Mouse (Mus musculus) layer of hippocampus, adult 2 months (tissue): ENCODE data around the gene Pde4d. TPM values are rescaled to one million over a fixed set of nuclear protein-coding genes. Genes with fewer than 3 reads are reported as not detected.

Experiments used
- DNase-seq, 2 experiments: peaks; one replicate each; pipeline ENCODE4 v3.0.0; 2022; ENCODE audit warnings: low spot score in 2 of 2
- H3K27ac ChIP-seq: fragments of 200-600 bp; 2 replicates; pipeline ENCODE4 v1.8.1; 2022
- H3K4me3 ChIP-seq: fragments of 200-600 bp; 2 replicates; pipeline ENCODE4 v1.8.1; 2022; ENCODE audit warnings: mild to moderate bottlenecking
- CTCF ChIP-seq: fragments of 200-600 bp; conservative IDR thresholded peaks from 2 replicates; pipeline ENCODE4 v1.8.1; 2022; ENCODE audit warnings: antibody characterized with exemption, mild to moderate bottlenecking, moderate library complexity
- total RNA-seq, 2 experiments: library from RNA; stranded (reverse); gene quantifications; 2 replicates each; pipeline ENCODE4 v1.2.3; 2021

Pde4d gene
- total RNA-seq, 2 experiments from 2014 or later, result 72.2 to 73.8 TPM

GRCm38 (mm10) chr13:109181363-109181762, 731.6 kb downstream of the Pde4d start:
- Histone ChIP-seq H3K4me3 (no peak overlapping the region), H3K27ac (no peak overlapping the region)
- TF ChIP-seq CTCF, result no peak
- DNase-seq, result no peak

GRCm38 (mm10) chr13:109190652-109191051, 740.9 kb downstream of the Pde4d start:
- no peak overlapping the region for H3K4me3 ChIP-seq
- no peak overlapping the region for H3K27ac ChIP-seq
- no peak for DNase-seq
- no peak for TF ChIP-seq CTCF

DNA sequence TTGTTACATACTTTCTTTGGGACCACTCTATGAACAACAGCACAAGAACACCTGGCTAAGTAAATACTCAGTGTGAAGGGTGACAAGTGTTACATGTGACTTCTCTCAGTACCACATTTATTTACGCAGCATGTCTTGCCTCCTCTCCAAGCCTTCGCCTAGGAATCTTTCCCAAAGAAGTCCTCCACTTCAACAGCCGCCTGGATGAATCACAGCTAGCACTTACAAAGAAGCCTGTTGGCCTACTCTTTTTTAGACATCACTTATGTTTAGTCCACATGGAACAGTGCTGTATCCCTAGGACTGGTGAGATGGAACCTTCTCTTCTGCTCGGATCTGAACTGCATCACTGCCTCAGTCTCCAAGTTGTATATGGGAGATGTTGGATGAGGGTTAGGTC, 741.4 kb downstream of the Pde4d start:
- no peak for TF ChIP-seq CTCF

GRCm38 (mm10) chr13:109205541-109205940, 755.8 kb downstream of the Pde4d start:
- Histone ChIP-seq H3K4me3 (no peak overlapping the region), H3K27ac (no peak overlapping the region)
- DNase-seq, result no peak
- no peak for TF ChIP-seq CTCF

More for the DNA sequence above, 741.4 kb downstream of the Pde4d start:
- Histone ChIP-seq H3K4me3 (no peak overlapping the region), H3K27ac (no peak overlapping the region)
- no peak for DNase-seq

- DNase-seq, result no peak
- no peak for TF ChIP-seq CTCF
- no peak overlapping the region for H3K27ac ChIP-seq
- H3K4me3 ChIP-seq, result no peak overlapping the region
Observed at GRCm38 (mm10) chr13:109208607-109209006, 758.9 kb downstream of the Pde4d start.

GRCm38 (mm10) chr13:109209413-109209812, 759.7 kb downstream of the Pde4d start:
- no peak for DNase-seq
- Histone ChIP-seq H3K4me3 (no peak overlapping the region), H3K27ac (no peak overlapping the region)
- no peak for TF ChIP-seq CTCF

DNA sequence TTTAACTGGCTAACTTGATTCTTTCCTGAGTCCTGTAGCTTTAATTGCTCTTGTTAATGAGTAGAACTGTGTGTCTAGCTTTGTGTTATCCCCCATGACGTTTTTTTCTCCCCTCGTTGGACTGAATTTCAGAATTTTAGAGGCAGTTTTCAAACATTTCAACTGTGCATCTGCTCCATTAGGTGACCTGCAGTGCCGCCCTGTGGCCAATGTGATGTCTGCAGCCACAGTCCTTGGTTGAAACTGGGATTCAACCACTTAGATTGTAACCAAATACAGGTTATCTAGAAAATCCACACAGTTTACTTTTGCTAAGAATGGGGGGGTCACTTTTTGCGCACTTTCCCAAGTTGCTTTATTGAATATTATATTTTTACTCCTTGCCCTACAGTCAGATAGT, 760.7 kb downstream of the Pde4d start:
- H3K4me3 ChIP-seq, result no peak overlapping the region
- DNase-seq, result peak; percentile 63 to 90
- no peak overlapping the region for H3K27ac ChIP-seq
- TF ChIP-seq CTCF, result peak; percentile 97

DNA sequence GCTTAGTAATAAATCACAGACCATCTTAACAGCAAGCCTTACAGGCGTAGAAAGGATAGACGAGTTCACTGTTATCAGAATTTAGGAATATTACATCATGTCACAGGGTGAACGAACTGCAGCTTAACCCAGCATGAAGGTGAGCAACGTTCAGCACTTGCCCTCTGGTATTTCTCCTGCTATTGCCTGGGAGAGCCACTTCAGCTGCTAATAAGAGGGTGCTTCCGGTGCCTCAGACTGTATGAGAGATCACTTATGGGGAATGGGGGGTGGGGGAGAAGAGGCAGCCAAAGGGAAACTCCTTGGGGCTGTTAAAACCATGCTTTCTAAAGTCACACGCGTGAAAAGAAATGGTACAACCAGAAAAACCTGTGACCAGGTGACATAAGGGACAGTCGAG, 761.7 kb downstream of the Pde4d start:
- Histone ChIP-seq H3K27ac (no peak overlapping the region), H3K4me3 (no peak overlapping the region; the same call in 1 of the 2 replicates)
- DNase-seq, result no peak
- no peak for TF ChIP-seq CTCF

DNA sequence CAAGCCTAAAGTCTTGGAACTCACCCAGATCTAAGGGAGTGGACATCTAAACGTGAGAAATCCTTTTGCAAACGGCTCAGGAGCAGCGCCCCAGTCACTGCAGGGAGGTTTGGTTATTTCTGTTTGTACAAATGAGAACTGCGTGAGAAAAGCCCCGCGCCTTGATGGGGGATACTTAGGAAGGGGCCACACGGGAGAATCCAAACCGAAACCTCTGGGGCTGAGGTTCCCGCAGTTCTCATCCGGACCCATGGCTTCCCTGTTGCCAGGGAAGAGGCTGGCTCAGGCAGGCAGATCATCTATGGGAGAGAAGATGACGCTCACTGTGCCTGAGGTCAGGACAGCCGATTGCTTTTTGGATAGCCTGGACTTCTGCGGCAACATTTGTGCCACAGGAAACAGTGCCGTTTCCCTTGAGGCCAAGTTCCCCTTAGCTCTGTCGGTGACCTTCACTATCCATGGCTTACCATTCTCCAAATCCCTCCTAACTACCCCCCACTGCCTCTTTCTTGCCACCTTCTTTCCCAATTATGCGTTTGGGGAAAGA, 762.3 kb downstream of the Pde4d start:
- Histone ChIP-seq H3K27ac (no peak overlapping the region), H3K4me3 (peak overlapping the region; percentile 48; the same call in 1 of the 2 replicates)
- TF ChIP-seq CTCF, result no peak
- no peak for DNase-seq

DNA sequence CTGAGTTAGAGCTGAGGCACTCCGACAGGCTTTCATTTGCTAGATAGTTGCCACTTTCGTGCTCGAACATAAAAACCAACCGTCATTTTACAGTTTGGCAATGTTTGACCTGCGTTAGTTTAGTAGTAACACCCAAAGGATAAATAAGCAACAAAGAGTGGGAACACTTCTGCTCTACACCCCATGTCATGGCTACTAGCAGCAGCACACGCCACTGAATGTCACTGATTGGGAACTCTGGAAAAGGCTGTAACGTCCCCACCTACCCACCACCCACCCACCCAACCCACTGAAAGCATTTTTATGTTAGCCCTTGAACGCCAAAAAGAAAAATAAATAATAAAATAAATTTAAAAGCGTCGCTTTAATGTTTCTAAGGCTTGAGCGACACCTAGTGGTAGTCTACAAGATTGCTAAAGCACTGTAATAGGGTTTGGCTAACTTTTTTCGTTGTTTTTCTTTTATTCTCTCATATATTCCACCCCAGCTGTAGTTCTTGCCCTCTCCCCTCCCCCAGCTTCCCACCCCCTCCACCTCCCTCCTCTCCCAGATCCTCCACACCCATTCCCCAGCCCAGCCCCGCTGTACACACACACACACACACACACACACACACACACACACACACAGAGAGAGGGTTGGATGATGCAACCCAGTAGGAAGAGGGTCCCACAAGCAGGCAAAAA, 763.2 kb downstream of the Pde4d start:
- TF ChIP-seq CTCF, result peak; percentile 78
- H3K4me3 ChIP-seq, result peak overlapping the region; percentile 48

GRCm38 (mm10) chr13:109219019-109219725, 769.4 kb downstream of the Pde4d start:
- Histone ChIP-seq H3K27ac (no peak overlapping the region), H3K4me3 (no peak overlapping the region)
- no peak for DNase-seq
- TF ChIP-seq CTCF, result no peak

More for the DNA sequence above, 763.2 kb downstream of the Pde4d start:
- peak in 1 of 2 experiments; percentile 44 for DNase-seq
- H3K27ac ChIP-seq, result no peak overlapping the region

DNA sequence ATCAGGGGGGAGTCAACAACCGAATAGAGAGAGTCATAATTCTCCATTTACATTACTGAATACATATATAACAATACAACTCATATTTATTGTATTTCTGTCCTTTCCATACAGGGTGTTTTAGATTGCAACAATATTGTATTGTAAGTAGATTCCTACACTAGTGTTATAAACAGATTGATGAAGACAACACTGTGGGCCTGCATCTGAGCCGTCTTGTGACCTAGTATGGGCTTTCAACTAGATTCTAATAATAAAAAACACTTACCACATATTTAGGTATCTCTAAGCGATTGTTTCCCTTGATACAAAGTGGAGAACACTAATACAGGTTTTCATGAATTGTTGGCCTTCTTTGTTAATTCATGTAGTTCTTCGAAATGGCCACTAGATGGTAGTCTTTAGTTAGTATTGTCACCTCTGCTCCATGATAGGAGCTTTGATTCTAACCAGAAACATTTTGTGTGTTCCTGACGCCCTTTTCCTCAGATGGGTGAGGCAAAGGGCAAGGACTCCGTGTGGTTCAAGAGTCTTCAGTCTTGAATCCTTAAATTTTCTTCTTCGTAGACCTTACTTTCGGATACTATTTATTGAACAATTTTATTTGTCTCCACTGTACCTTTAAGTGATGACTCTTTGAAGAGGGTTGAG, 779.3 kb downstream of the Pde4d start:
- TF ChIP-seq CTCF, result peak; percentile 93
- DNase-seq, result peak; percentile 36 to 51
- peak overlapping the region; percentile 11; the same call in 1 of the 2 replicates for H3K27ac ChIP-seq
- H3K4me3 ChIP-seq, result peak overlapping the region; percentile 57

DNA sequence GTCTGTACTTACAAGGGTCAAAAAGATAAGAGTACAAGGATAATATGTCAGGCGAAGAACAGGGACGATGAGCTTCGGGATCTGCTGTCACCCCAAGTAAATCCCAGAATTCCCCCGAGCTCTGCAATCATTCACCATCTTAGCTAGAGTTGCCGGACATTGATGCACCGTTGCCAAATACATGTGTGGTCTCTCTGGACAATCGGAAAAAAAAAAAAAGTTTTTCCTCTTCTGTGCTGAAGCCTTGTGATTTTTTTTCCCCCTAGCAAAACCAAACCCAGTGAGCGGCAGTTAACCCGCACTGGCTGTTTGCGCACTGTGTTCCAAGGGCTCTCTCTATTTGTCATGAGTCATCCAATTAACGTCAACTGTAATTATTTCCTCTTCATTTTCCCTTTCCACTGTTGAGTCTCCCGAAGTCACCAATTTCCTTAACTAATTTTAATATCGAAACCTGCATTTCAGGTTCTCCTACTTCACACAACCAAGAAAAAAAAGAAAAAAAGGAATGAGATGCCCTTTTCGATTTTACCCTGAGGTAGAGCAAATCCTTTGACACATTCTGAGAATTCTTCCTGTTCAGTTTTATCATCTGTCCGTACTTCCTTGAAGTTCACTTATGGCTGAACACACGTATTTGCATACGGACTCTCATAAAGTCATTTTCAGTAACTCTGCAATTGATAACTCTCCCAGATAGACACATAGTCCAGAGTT, 780.0 kb downstream of the Pde4d start:
- no peak for TF ChIP-seq CTCF
- H3K4me3 ChIP-seq, result peak overlapping the region; percentile 57

More for the DNA sequence above, 780.0 kb downstream of the Pde4d start:
- peak overlapping the region; percentile 11; the same call in 1 of the 2 replicates for H3K27ac ChIP-seq
- DNase-seq, result no peak
